Mouse (Mus musculus) thymus, adult 2 months (tissue): ENCODE results near the gene Map4k5. TPM values are rescaled to one million over a fixed set of nuclear protein-coding genes. Genes with fewer than 3 reads are reported as not detected.
A peak's percentile ranks its signal among the peaks of the same experiment; 100 is the strongest.

Experiments
- DNase-seq: peaks from one replicate; pipeline ENCODE4 v3.0.0; 2021
- H3K27ac ChIP-seq: fragments of 200-500 bp; 2 replicates; pipeline ENCODE4 v1.5.1; 2012; ENCODE audit warnings: low read length, control low read depth; ENCODE audit not compliant: control insufficient read depth, insufficient read depth
- H3K27me3 ChIP-seq: fragments of 200-500 bp; 2 replicates; pipeline ENCODE4 v1.6.1; 2012; ENCODE audit warnings: mild to moderate bottlenecking, low read length, moderate library complexity, mixed read lengths; ENCODE audit not compliant: control insufficient read depth, insufficient read depth
- H3K36me3 ChIP-seq: fragments of 200-500 bp; 2 replicates; pipeline ENCODE4 v1.6.1; 2012; ENCODE audit warnings: mild to moderate bottlenecking, low read length, moderate library complexity; ENCODE audit not compliant: control insufficient read depth, insufficient read depth
- H3K4me1 ChIP-seq: fragments of 200-500 bp; replicated peaks from 2 replicates; pipeline ENCODE4 v1.6.1; 2012; ENCODE audit warnings: low read length; ENCODE audit not compliant: control insufficient read depth, insufficient read depth
- H3K4me3 ChIP-seq: fragments of 200-500 bp; 2 replicates; pipeline ENCODE4 v1.5.1; 2012; ENCODE audit warnings: mild to moderate bottlenecking, low read length, control low read depth, moderate library complexity; ENCODE audit not compliant: control insufficient read depth, insufficient read depth
- CTCF ChIP-seq: fragments of 200-500 bp; IDR thresholded peaks from 2 replicates; pipeline ENCODE4 v1.5.1; 2012; ENCODE audit warnings: mild to moderate bottlenecking, control low read depth, low read length, moderate library complexity, borderline replicate concordance; ENCODE audit not compliant: control insufficient read depth, poor library complexity, insufficient read depth; ENCODE audit errors: extremely low read depth
- POLR2A ChIP-seq: fragments of 200-500 bp; IDR thresholded peaks from 2 replicates; pipeline ENCODE4 v1.6.1; 2012; ENCODE audit warnings: mild to moderate bottlenecking, low read length, control low read depth, moderate library complexity; ENCODE audit not compliant: control insufficient read depth, poor library complexity, insufficient read depth; ENCODE audit errors: extremely low read depth
- WGBS: fragments of 180-500 bp; shearing (Covaris S2); methylation state at CpG from one replicate; pipeline ENCODE4 v1.1.7; 2018; 5-methylcytosine and 5-hydroxymethylcytosine counted together
- polyA plus RNA-seq: library from polyadenylated mRNA; depleted of rRNA; stranded (reverse); fragments of >200 nt; gene quantifications from 2 replicates; pipeline ENCODE4 v1.2.3, GENCODE M21; 2012

The Map4k5 gene
- polyA plus RNA-seq, 1 experiment: 11.3 TPM

DNA sequence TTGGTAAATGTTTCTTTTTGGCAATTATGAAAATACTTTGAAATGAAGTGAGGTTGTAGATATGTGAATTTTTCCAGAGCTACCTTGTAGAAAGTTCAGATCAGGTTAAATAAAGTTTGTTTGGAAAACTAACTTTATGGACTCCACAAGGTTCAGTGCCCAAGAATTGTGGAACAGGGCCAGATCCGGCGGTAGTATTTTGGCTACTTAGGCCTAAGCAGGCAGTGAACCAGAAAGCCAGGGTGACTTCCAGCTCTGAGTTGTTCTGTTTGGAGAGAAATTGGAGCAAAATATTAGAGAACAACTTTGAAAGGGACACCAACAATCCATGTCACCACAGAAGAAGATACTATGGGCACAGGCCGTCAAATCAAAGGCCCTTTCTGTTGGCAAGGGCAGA lies 96.7 kb downstream of the Map4k5 start:
- no peaks in the 10 kb centered on the region for H3K36me3 ChIP-seq
- H3K27me3 ChIP-seq: no peaks in the 10 kb centered on the region
- H3K4me1 ChIP-seq: no peaks in the 10 kb centered on the region
- TF ChIP-seq CTCF (no peak), POLR2A (no peak)
- WGBS: 94% methylated on average over 3 of the region's 3 CpGs
- DNase-seq: no peak
- H3K27ac ChIP-seq: no peak overlapping the region
- no peak overlapping the region for H3K4me3 ChIP-seq

DNA sequence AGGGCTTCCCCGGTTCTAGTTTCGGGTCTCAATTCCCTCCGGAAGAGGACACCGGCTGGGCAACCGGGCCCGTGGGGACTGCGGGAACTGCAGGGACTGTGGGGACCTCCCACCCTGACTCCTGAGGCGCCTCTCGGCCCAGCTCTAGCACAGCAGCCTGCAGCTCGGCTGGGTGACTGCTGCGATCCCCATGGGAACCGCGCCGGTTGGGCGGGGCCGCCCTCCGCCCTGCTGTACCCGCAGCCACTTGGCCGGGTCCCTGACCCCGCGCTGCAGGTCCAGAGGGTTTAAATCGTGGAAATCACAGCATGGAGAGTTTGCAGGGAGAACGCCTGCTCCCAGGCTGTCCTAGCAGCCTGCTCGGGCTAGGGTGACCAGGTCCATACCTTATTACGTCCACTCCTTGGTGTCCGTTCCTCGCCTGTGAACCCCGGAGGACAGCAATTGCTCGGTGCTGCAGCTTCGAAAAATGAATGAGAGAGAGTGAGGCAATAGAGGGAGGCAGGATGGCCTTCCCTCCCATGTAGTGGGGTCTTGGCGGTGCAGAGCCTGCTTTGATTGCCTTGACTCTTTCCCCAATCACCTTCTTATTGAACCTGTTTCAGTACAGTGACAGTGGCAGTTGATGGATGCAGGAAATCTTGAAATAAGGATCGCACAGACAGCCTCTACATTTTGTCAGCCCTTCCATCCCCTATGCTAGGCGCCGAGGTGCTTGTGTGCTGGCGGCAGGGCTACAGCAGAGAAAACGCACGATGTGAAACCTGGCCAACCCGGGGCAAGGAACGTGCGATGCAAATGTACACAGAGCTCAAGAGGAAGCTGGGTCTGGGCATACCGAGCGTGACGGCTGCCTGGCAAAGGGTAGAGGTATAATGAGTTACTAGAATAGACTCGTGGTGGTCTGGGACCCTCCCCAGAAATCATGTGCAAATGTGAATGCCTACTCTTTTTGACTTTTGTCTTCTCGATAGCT lies 102.2 kb downstream of the Map4k5 start, which contains the start of gene Cdkl1:
Cdkl1 (minus strand) TSS at position 738 of the 976 bp plus-strand sequence.
- DNase-seq: peak; percentile 61

DNA sequence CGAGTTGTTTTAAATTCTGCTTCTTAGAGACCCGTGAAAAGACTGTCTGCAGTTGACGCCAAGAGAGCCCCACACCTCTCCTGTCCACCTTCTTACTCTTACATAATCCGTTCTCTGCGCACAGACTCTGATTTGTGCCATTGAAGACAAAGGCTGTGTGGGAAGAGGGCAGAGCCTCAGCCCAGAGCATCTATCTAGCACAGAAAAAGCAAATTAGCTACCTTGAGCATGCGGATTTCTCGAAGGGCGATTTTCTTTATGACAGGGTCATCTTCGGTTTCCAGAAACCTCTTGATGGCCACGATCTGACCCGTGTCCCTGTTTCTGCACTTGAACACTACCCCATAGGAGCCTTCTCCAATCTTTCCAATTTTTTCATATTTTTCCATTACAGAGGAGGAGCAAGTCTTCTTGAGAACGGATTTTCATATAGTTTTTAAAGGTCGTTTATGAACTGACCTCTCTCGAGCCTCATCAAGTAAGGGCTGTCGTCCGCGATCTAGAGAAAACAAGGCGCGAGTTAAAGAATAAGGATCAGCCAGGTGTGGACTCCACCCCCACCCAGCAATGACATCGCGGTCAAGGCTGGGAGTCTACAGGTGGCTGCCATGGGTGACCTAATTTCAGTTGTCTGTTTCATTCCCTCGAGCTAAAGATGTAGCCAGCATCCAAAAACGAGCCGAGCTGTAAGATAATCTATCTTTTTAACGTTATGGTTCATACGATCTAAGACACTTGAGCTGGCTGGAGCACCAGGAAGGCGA lies 103.1 kb downstream of the Map4k5 start:
- H3K4me3 ChIP-seq: peak overlapping the region; percentile 47
- no peaks in the 10 kb centered on the region for H3K36me3 ChIP-seq
- whole genome bisulfite sequencing: 45% methylated on average over 27 of the region's 27 CpGs
- no peak for TF ChIP-seq CTCF
- H3K27ac ChIP-seq: no peak overlapping the region
- H3K27me3 ChIP-seq: no peaks in the 10 kb centered on the region
- H3K4me1 ChIP-seq: peaks cover 29% of the 10 kb centered on the region
- peak; percentile 28 for DNase-seq

More for the DNA sequence above, 102.2 kb downstream of the Map4k5 start, which contains the start of gene Cdkl1:
- Histone ChIP-seq H3K36me3 (no peaks in the 10 kb centered on the region), H3K4me3 (peak within 1 kb of the TSS; percentile 47), H3K27ac (no peak within 1 kb of the TSS), H3K27me3 (no peaks in the 10 kb centered on the region), H3K4me1 (peaks cover 29% of the 10 kb centered on the region)
- WGBS: 2% methylated on average over 45 of the region's 45 CpGs
- no peak for TF ChIP-seq POLR2A

DNA sequence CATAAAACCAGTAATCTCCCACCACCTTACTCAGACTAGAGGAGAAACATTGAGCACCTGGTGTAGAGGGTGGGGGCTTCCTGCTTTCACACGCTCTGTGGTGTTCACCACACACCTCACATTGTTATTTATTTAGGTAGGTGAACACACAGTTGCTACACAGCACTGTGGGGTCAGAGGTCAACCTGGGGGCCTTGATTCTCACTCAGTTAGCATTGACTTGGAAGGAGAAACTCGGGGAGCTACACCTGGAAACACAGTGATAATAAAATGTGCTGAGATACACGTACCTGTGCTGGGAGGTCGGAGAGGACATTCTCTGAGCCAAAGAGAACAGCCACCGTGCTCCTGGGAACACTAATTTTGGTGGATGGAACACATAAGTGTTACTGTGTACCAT lies 104.6 kb downstream of the Map4k5 start:
- Histone ChIP-seq H3K4me3 (no peak overlapping the region), H3K4me1 (peaks cover 29% of the 10 kb centered on the region), H3K27ac (no peak overlapping the region), H3K36me3 (no peaks in the 10 kb centered on the region), H3K27me3 (no peaks in the 10 kb centered on the region)
- TF ChIP-seq CTCF: no peak
- no peak for TF ChIP-seq POLR2A
- DNase-seq: no peak
- 85% methylated on average over 5 of the region's 5 CpGs for WGBS

DNA sequence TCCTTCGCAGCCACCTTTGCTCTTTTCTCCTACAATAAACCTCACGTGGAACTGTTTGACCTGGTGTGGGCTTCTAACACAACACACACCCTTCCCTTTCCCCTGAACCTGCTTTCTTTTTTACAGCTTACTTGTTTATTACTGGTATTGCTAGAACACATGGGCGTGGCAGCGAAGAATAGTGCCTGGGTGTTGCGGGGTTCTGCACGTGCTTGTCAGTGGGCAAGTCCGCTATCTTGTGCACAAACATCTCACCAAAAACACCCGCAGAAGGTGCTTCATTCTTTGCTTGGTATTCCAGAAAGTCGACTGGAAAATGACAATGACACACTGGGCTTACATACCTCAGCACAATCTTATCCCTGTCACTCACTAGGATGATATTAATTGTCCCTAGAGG lies 107.5 kb downstream of the Map4k5 start:
- WGBS: 94% methylated on average over 9 of the region's 9 CpGs
- TF ChIP-seq POLR2A: no peak
- no peak for TF ChIP-seq CTCF
- Histone ChIP-seq H3K27me3 (no peaks in the 10 kb centered on the region), H3K27ac (no peak overlapping the region), H3K4me3 (no peak overlapping the region), H3K4me1 (peaks cover 22% of the 10 kb centered on the region), H3K36me3 (no peaks in the 10 kb centered on the region)
- DNase-seq: no peak

DNA sequence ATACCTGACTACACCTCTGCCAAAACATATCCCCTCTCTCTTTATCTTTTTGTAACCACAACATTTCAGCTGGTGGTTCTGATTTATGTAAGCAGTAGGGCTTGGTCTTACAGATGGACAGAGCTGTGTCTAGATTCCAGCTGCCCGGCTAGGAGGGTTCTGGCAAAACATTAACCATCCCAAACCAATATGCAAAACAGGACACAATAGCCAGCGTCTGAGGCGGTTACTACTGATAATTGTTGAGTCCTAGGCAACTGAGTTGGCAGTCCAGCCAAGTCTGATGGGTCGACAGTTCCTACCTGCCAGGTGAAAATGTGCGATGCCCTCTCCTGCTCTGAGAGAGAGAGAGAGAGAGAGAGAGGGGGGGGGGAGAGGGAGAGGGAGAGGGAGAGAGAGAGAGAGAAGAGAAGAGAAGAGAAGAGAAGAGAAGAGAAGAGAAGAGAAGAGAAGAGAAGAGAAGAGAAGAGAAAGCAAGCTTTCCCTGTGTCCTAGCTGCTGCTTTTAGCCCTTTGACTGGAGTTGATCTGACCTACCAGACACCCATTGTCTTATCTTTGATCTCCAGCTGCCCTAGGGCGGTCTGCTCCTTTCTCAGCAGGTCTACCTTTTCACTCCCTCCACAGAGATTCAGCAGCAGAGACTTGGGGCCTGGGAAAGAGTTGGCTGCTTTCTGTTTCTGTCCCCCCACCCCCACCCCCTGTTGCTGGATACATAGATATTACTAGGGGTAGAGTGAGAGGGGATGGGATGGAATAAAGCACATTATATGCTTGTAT lies 109.6 kb downstream of the Map4k5 start:
- TF ChIP-seq CTCF (no peak), POLR2A (no peak)
- H3K4me3 ChIP-seq: no peak overlapping the region
- WGBS: 88% methylated on average over 6 of the region's 6 CpGs
- no peaks in the 10 kb centered on the region for H3K27me3 ChIP-seq
- no peaks in the 10 kb centered on the region for H3K36me3 ChIP-seq
- no peak overlapping the region for H3K27ac ChIP-seq
- H3K4me1 ChIP-seq: peaks cover 10% of the 10 kb centered on the region
- no peak for DNase-seq
